Mouse (Mus musculus) heart, embryonic 15.5 days (tissue): ENCODE results near the gene Gm10190. TPM values are rescaled to one million over a fixed set of nuclear protein-coding genes. Genes with fewer than 3 reads are reported as not detected.

Experiments used
- polyA plus RNA-seq: library from polyadenylated mRNA; unstranded; fragments of >200 nt; fragmentation: Nextera tagmentation; extraction: Ambion mirVana; gene quantifications from 2 replicates; pipeline ENCODE4 v1.2.1, GENCODE M21; 2015

The Gm10190 gene
- polyA plus RNA-seq, 1 experiment from 2014 or later, result 1.3 TPM

Other genes with a start within 250 kb of the Gm10190 start
- 13.0 and 13.4 TPM in 2 replicates for gene Galm, start 246.1 kb downstream of the Gm10190 start, polyA plus RNA-seq
- gene Srsf7, start 166.2 kb downstream of the Gm10190 start, polyA plus RNA-seq, result 252 and 294 TPM in 2 replicates
- gene Ttc39d, start 166.1 kb downstream of the Gm10190 start, polyA plus RNA-seq, result 0.10 TPM in 1 of 2 replicates, not detected in the other
- 24.2 and 26.0 TPM in 2 replicates for gene Gemin6, start 149.1 kb downstream of the Gm10190 start, polyA plus RNA-seq
- 23.8 and 25.3 TPM in 2 replicates for gene Morn2, start 83.3 kb downstream of the Gm10190 start, polyA plus RNA-seq
- 7.4 and 9.2 TPM in 2 replicates for gene Dhx57, start 83.1 kb downstream of the Gm10190 start, polyA plus RNA-seq
- gene Arhgef33, start 66.1 kb downstream of the Gm10190 start, polyA plus RNA-seq, result 0.60 and 0.91 TPM in 2 replicates
- 2.5 and 3.1 TPM in 2 replicates for gene Sos1, start 106.9 kb upstream of the Gm10190 start, polyA plus RNA-seq
- 0.06 and 0.14 TPM in 2 replicates for gene Cdkl4, start 204.3 kb upstream of the Gm10190 start, polyA plus RNA-seq